Mouse (Mus musculus) liver, embryonic 12.5 days (tissue): ENCODE results near the gene Cwc25. TPM values are rescaled to one million over a fixed set of nuclear protein-coding genes. Genes with fewer than 3 reads are reported as not detected.

ENCODE experiments used
- microRNA-seq: library from miRNA; unstranded; fragments of <30 nt; microRNA quantifications from one replicate; pipeline ENCODE4, GENCODE M21; 2017
- polyA plus RNA-seq: library from polyadenylated mRNA; unstranded; fragments of >200 nt; fragmentation: Nextera tagmentation; extraction: Ambion mirVana; gene quantifications from 2 replicates; pipeline ENCODE4 v1.2.1, GENCODE M21; 2016

Cwc25 gene
- polyA plus RNA-seq, 1 experiment from 2014 or later, result 10.7 TPM

Small RNA genes within 50 kb of the gene (microRNA-seq; reads per million reads assigned to microRNA genes)
- gene Mir8102, result not detected

Other genes starting within 250 kb of the Cwc25 start
- 0.01 and 0.10 TPM in 2 replicates for gene Srcin1, start 190.4 kb downstream of the Cwc25 start, polyA plus RNA-seq
- gene Epop, start 136.9 kb downstream of the Cwc25 start, polyA plus RNA-seq, result 3.6 and 4.1 TPM in 2 replicates
- 0.32 and 0.33 TPM in 2 replicates for gene Mllt6, start 103.1 kb downstream of the Cwc25 start, polyA plus RNA-seq
- gene Cisd3, start 80.7 kb downstream of the Cwc25 start, polyA plus RNA-seq, result 12.6 and 14.7 TPM in 2 replicates
- gene Pcgf2, start 66.1 kb downstream of the Cwc25 start, polyA plus RNA-seq, result 5.0 and 5.1 TPM in 2 replicates
- gene Psmb3, start 63.2 kb downstream of the Cwc25 start, polyA plus RNA-seq, result 364 and 370 TPM in 2 replicates
- gene Pip4k2b, start 21.9 kb downstream of the Cwc25 start, polyA plus RNA-seq, result 0.92 and 1.1 TPM in 2 replicates
- gene 1700001P01Rik, start 9.4 kb upstream of the Cwc25 start, polyA plus RNA-seq, result not detected in 2 replicates
- 462 and 473 TPM in 2 replicates for gene Rpl23, start 15.9 kb upstream of the Cwc25 start, polyA plus RNA-seq
- 36.9 and 37.6 TPM in 2 replicates for gene Lasp1, start 32.4 kb upstream of the Cwc25 start, polyA plus RNA-seq
- gene B230217C12Rik, start 74.2 kb upstream of the Cwc25 start, polyA plus RNA-seq, result 1.1 and 1.3 TPM in 2 replicates
- gene Fbxo47, start 117.6 kb upstream of the Cwc25 start, polyA plus RNA-seq, result 0.36 and 0.51 TPM in 2 replicates
- 0.33 and 0.38 TPM in 2 replicates for gene Plxdc1, start 219.9 kb upstream of the Cwc25 start, polyA plus RNA-seq
- gene Arl5c, start 229.6 kb upstream of the Cwc25 start, polyA plus RNA-seq, result 15.6 and 17.1 TPM in 2 replicates